Mouse (Mus musculus) MEL (cell line): ENCODE measurements around the gene Ap5z1. TPM values are rescaled to one million over a fixed set of nuclear protein-coding genes. Genes with fewer than 3 reads are reported as not detected.

ENCODE experiments used
- DNase-seq: peaks from one replicate; pipeline ENCODE4 v3.0.0; 2011; ENCODE audit warnings: low read depth, low spot score
- H3K27ac ChIP-seq: 2 replicates; pipeline ENCODE4 v1.5.1; 2012; ENCODE audit warnings: low read depth, mild to moderate bottlenecking, control low read depth, low read length, moderate library complexity; ENCODE audit not compliant: control insufficient read depth
- H3K27me3 ChIP-seq, 2 experiments: fragments of 150-350 bp in 1 of 2; sonication (generic) in 1 of 2; 2 replicates each; pipeline ENCODE4 v1.6.1; 2012; ENCODE audit warnings: low read length in 2 of 2, mild to moderate bottlenecking in 2 of 2, improper control_type of control experiment in 1 of 2, moderate library complexity in 1 of 2; ENCODE audit not compliant: insufficient read depth in 2 of 2, control insufficient read depth in 1 of 2
- H3K36me3 ChIP-seq, 2 experiments: 2 replicates each; pipeline ENCODE4 v1.6.1; 2012 to 2014; ENCODE audit warnings: low read length in 2 of 2, improper control_type of control experiment in 1 of 2, inconsistent platforms in 1 of 2, mild to moderate bottlenecking in 1 of 2; ENCODE audit not compliant: insufficient read depth in 2 of 2, control insufficient read depth in 1 of 2
- H3K4me1 ChIP-seq, 2 experiments: fragments of 150-350 bp in 1 of 2; sonication (generic) in 1 of 2; 2 replicates each; pipeline ENCODE4 v1.6.1; 2012; ENCODE audit warnings: low read length in 2 of 2, improper control_type of control experiment in 1 of 2, mild to moderate bottlenecking in 1 of 2; ENCODE audit not compliant: insufficient read depth in 2 of 2, control insufficient read depth in 1 of 2
- H3K4me3 ChIP-seq, 2 experiments: fragments of 150-350 bp in 1 of 2; sonication (generic) in 1 of 2; 2 replicates each; pipeline ENCODE4 v1.5.1; 2012; ENCODE audit warnings: low read depth in 2 of 2, low read length in 2 of 2, mild to moderate bottlenecking in 2 of 2, moderate library complexity in 2 of 2, control low read depth in 1 of 2, improper control_type of control experiment in 1 of 2; ENCODE audit not compliant: control insufficient read depth in 1 of 2, insufficient read depth in 1 of 2
- H3K79me2 ChIP-seq: 2 replicates; pipeline ENCODE4 v1.6.1; 2012; ENCODE audit warnings: mild to moderate bottlenecking, low read length, moderate library complexity; ENCODE audit not compliant: control insufficient read depth, poor library complexity, insufficient read depth
- H3K9ac ChIP-seq: 2 replicates; pipeline ENCODE4 v1.6.1; 2012; ENCODE audit warnings: low read depth, mild to moderate bottlenecking, control low read depth, low read length, moderate library complexity; ENCODE audit not compliant: control insufficient read depth, poor library complexity, severe bottlenecking
- H3K9me3 ChIP-seq: fragments of 150-350 bp; sonication (generic); replicated peaks from 2 replicates; pipeline ENCODE4 v1.6.1; 2012; ENCODE audit warnings: mild to moderate bottlenecking, low read length, improper control_type of control experiment, moderate library complexity; ENCODE audit not compliant: insufficient read depth
- CHD1 ChIP-seq: IDR thresholded peaks from 2 replicates; pipeline ENCODE4 v1.6.1; 2012; ENCODE audit warnings: low read depth, mild to moderate bottlenecking, inconsistent platforms, low read length, improper control_type of control experiment
- EP300 ChIP-seq, 2 experiments: IDR thresholded peaks; 2 replicates each; pipeline ENCODE4 v1.6.1; 2011; ENCODE audit warnings: improper control_type of control experiment in 2 of 2, low read length in 2 of 2, low read depth in 1 of 2, mild to moderate bottlenecking in 1 of 2
- ETS1 ChIP-seq: IDR thresholded peaks from 2 replicates; pipeline ENCODE4 v1.6.1; 2012; ENCODE audit warnings: low read depth, mild to moderate bottlenecking, inconsistent platforms, low read length, improper control_type of control experiment, moderate library complexity
- KAT2A ChIP-seq: conservative IDR thresholded peaks from 2 replicates; pipeline ENCODE4 v1.6.1; 2012; ENCODE audit warnings: low read depth, low read length, improper control_type of control experiment, inconsistent platforms
- MAX ChIP-seq: IDR thresholded peaks from 2 replicates; pipeline ENCODE4 v1.6.1; 2011; ENCODE audit warnings: low read length, improper control_type of control experiment
- MAZ ChIP-seq: IDR thresholded peaks from 2 replicates; pipeline ENCODE4 v1.6.1; 2012; ENCODE audit warnings: low read depth, mild to moderate bottlenecking, inconsistent platforms, low read length, improper control_type of control experiment
- MEF2A ChIP-seq: IDR thresholded peaks from 2 replicates; pipeline ENCODE4 v1.6.1; 2014; ENCODE audit warnings: low read depth, mild to moderate bottlenecking, inconsistent platforms, low read length, improper control_type of control experiment; ENCODE audit not compliant: poor library complexity, insufficient replicate concordance, severe bottlenecking; ENCODE audit errors: extremely low read depth
- MXI1 ChIP-seq: IDR thresholded peaks from 2 replicates; pipeline ENCODE4 v1.6.1; 2011; ENCODE audit warnings: mild to moderate bottlenecking, low read depth, low read length, improper control_type of control experiment
- MYB ChIP-seq: IDR thresholded peaks from 2 replicates; pipeline ENCODE4 v1.6.1; 2011; ENCODE audit warnings: mild to moderate bottlenecking, low read depth, low read length, improper control_type of control experiment
- MYC ChIP-seq: IDR thresholded peaks from 2 replicates; pipeline ENCODE4 v1.6.1; 2011; ENCODE audit warnings: low read depth, mild to moderate bottlenecking, low read length, improper control_type of control experiment, moderate library complexity
- POLR2A ChIP-seq, 2 experiments: IDR thresholded peaks; 2 replicates each; pipeline ENCODE4 v1.6.1; 2011 to 2012; ENCODE audit warnings: low read length in 2 of 2, mild to moderate bottlenecking in 2 of 2, control low read depth in 1 of 2, improper control_type of control experiment in 1 of 2, low read depth in 1 of 2, moderate library complexity in 1 of 2; ENCODE audit not compliant: control insufficient read depth in 1 of 2, insufficient read depth in 1 of 2, poor library complexity in 1 of 2
- POLR2AphosphoS2 ChIP-seq: IDR thresholded peaks from 2 replicates; pipeline ENCODE4 v1.6.1; 2011; ENCODE audit warnings: low read length, improper control_type of control experiment
- RAD21 ChIP-seq: IDR thresholded peaks from 2 replicates; pipeline ENCODE4 v1.6.1; 2011; ENCODE audit warnings: mild to moderate bottlenecking, low read depth, low read length, improper control_type of control experiment
- SMC3 ChIP-seq: IDR thresholded peaks from 2 replicates; pipeline ENCODE4 v1.6.1; 2011; ENCODE audit warnings: low read depth, low read length, improper control_type of control experiment
- TAL1 ChIP-seq: IDR thresholded peaks from 2 replicates; pipeline ENCODE4 v1.6.1; 2012; ENCODE audit warnings: mild to moderate bottlenecking, inconsistent platforms, low read length, moderate library complexity, mixed read lengths
- UBTF ChIP-seq: IDR thresholded peaks from 2 replicates; pipeline ENCODE4 v1.6.1; 2012; ENCODE audit warnings: low read depth, mild to moderate bottlenecking, inconsistent platforms, low read length, improper control_type of control experiment, moderate library complexity, borderline replicate concordance; ENCODE audit not compliant: insufficient read depth
- USF1 ChIP-seq: IDR thresholded peaks from 2 replicates; pipeline ENCODE4 v1.6.1; 2014; ENCODE audit warnings: low read depth, mild to moderate bottlenecking, inconsistent platforms, low read length, improper control_type of control experiment, moderate library complexity
- USF2 ChIP-seq, 2 experiments: IDR thresholded peaks; 2 replicates each; pipeline ENCODE4 v1.6.1; 2011 to 2012; ENCODE audit warnings: improper control_type of control experiment in 2 of 2, low read length in 2 of 2, borderline replicate concordance in 1 of 2, inconsistent platforms in 1 of 2, low read depth in 1 of 2, mild to moderate bottlenecking in 1 of 2; ENCODE audit not compliant: insufficient read depth in 1 of 2
- ZC3H11A ChIP-seq: IDR thresholded peaks from 2 replicates; pipeline ENCODE4 v1.6.1; 2012; ENCODE audit warnings: low read depth, mild to moderate bottlenecking, inconsistent platforms, low read length, improper control_type of control experiment
- ZKSCAN1 ChIP-seq: IDR thresholded peaks from 2 replicates; pipeline ENCODE4 v1.6.1; 2012; ENCODE audit warnings: low read depth, mild to moderate bottlenecking, inconsistent platforms, low read length, improper control_type of control experiment, moderate library complexity
- ZNF384 ChIP-seq: IDR thresholded peaks from 2 replicates; pipeline ENCODE4 v1.6.1; 2012; ENCODE audit warnings: low read depth, mild to moderate bottlenecking, inconsistent platforms, low read length, improper control_type of control experiment
- polyA plus RNA-seq, 2 experiments: library from polyadenylated mRNA; stranded (reverse) in 1 of 2; unstranded in 1 of 2; fragments of >175 nt in 1 of 2; fragments of >200 nt in 1 of 2; gene quantifications; 2 replicates each; pipeline versions ENCODE4 v1.2.1 to v1.2.4; 2012; ENCODE audit warnings: low replicate concordance in 2 of 2, low read depth in 1 of 2; ENCODE audit not compliant: insufficient read length in 2 of 2, insufficient read depth in 1 of 2, missing spikeins in 1 of 2
- total RNA-seq: library from RNA; depleted of rRNA; stranded (reverse); fragments of 300-350 nt; gene quantifications from 2 replicates; pipeline ENCODE4 v1.2.3, GENCODE M21; 2012

Gene Ap5z1
- total and polyA plus RNA-seq, 3 experiments = 4.4 to 13.5 TPM; not detected in 1

GRCm38 (mm10) chr5:142502414-142502813 lies 38.7 kb downstream of the Ap5z1 start (continued):
- peak; percentile 65 for TF ChIP-seq RAD21
- TF ChIP-seq KAT2A = no peak
- no peak for TF ChIP-seq MAZ
- peak; percentile 30; the same call in 1 of the 2 replicates for TF ChIP-seq ZC3H11A
- TF ChIP-seq POLR2A (IDR thresholded peaks at IDR 0.05; ENCODE audit: control insufficient read depth in 1 of 2, insufficient read depth in 1 of 2, low read depth in 1 of 2, low read length in 2 of 2, poor library complexity in 1 of 2) = no peak
- no peak for TF ChIP-seq ZKSCAN1
- TF ChIP-seq SMC3 = peak; percentile 67
- TF ChIP-seq MYB = no peak
- TF ChIP-seq ETS1 = no peak
- no peak for TF ChIP-seq MEF2A
- TF ChIP-seq USF2 (IDR thresholded peaks at IDR 0.05; ENCODE audit: borderline replicate concordance in 1 of 2, insufficient read depth in 1 of 2, low read depth in 1 of 2, low read length in 2 of 2) = no peak

- TF ChIP-seq POLR2AphosphoS2 (no peak), TAL1 (no peak), MXI1 (no peak), MYC (no peak), MEF2A (no peak), UBTF (no peak), SMC3 (no peak), MAX (no peak), USF1 (no peak), ZC3H11A (no peak), EP300 (IDR thresholded peaks at IDR 0.05; ENCODE audit: low read depth in 1 of 2, low read length in 2 of 2) (no peak), CHD1 (no peak), MAZ (no peak), ZNF384 (no peak)
- Histone ChIP-seq H3K36me3 (no peaks in the 10 kb centered on the region), H3K9ac (no peak overlapping the region), H3K27ac (no peak overlapping the region), H3K4me3 (no peak overlapping the region), H3K4me1 (no peaks in the 10 kb centered on the region), H3K79me2 (no peaks in the 10 kb centered on the region), H3K9me3 (no peaks in the 10 kb centered on the region), H3K27me3 (no peaks in the 10 kb centered on the region)
- DNase-seq = no peak
Measured at GRCm38 (mm10) chr5:142504175-142504574, 40.4 kb downstream of the Ap5z1 start.
